In the genomic region with DNA sequence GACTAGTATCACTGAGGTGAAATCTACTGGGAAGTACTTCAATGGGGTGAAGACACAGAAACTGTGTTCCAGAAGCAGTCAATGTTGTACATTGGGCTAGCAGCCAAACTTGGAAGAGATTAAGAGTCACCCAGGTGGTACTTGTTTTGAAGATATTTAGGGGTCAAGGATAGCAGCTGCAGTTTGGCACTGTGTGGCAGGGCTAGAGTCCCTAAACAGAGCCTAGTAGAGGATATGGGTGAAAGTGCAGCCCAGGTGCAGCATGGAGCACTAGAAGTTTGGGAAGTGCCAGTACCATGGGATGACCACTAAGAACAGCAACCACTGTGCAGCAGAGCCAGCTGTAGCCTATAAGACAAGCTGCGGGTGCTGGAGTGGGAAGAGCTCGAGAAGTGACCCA, we compare ENCODE assay signal across 32 mouse cellular contexts.
"Had no signal": no experiment of that assay in that cellular context is flagged by ENCODE, and none has a peak within 500 bp of the region (broad histone marks: within the 10 kb centered on the region; RNA-seq: fewer than 3 reads in every experiment).

No protein-coding gene starts in this region.

- H3K4me3 ChIP-seq: left cerebral cortex, adult 2 months; limb, embryonic 10.5 days; limb, embryonic 12.5 days; limb, embryonic 13.5 days; limb, embryonic 15.5 days; liver, embryonic 12.5 days; liver, embryonic 13.5 days; liver, embryonic 15.5 days; lung, embryonic 15.5 days; megakaryocyte, embryonic 14.5 days; midbrain, embryonic 10.5 days; midbrain, embryonic 12.5 days; midbrain, embryonic 13.5 days; midbrain, embryonic 15.5 days; myocyte; neural tube, embryonic 12.5 days had no signal

- H3K4me2 ChIP-seq: limb, embryonic 12.5 days; limb, embryonic 13.5 days; limb, embryonic 15.5 days; liver, embryonic 12.5 days; liver, embryonic 13.5 days; liver, embryonic 15.5 days; lung, embryonic 14.5 days; lung, embryonic 15.5 days; midbrain, embryonic 11.5 days; midbrain, embryonic 12.5 days; midbrain, embryonic 13.5 days; midbrain, embryonic 15.5 days; neural tube, embryonic 12.5 days had no signal

- H3K9ac ChIP-seq: limb, embryonic 12.5 days; limb, embryonic 13.5 days; limb, embryonic 15.5 days; liver, embryonic 12.5 days; liver, embryonic 13.5 days; liver, embryonic 14.5 days; liver, embryonic 15.5 days; liver, postnatal 0 days; lung, embryonic 14.5 days; lung, embryonic 15.5 days; midbrain, embryonic 12.5 days; midbrain, embryonic 13.5 days; midbrain, embryonic 15.5 days; neural tube, embryonic 12.5 days had no signal

- H3K36me3 ChIP-seq: limb, embryonic 10.5 days; limb, embryonic 12.5 days; limb, embryonic 13.5 days; limb, embryonic 15.5 days; liver, embryonic 12.5 days; liver, embryonic 13.5 days; liver, embryonic 15.5 days; lung, embryonic 15.5 days; midbrain, embryonic 10.5 days; midbrain, embryonic 12.5 days; midbrain, embryonic 13.5 days; midbrain, embryonic 15.5 days; neural tube, embryonic 12.5 days had no signal

- H3K27ac ChIP-seq: left cerebral cortex, adult 2 months; limb, embryonic 10.5 days; limb, embryonic 12.5 days; limb, embryonic 13.5 days; limb, embryonic 15.5 days; liver, embryonic 12.5 days; liver, embryonic 13.5 days; liver, embryonic 14.5 days; liver, embryonic 15.5 days; lung, embryonic 15.5 days; macrophage; midbrain, embryonic 10.5 days; midbrain, embryonic 12.5 days; midbrain, embryonic 13.5 days; midbrain, embryonic 15.5 days; neural tube, embryonic 12.5 days had no signal

- DNase-seq: left cerebral cortex, postnatal 4 days; liver; liver, embryonic 13.5 days; liver, postnatal 0 days; lung, adult 18-20 months; lung, adult 2 months; lung, embryonic 14.5 days; lung, postnatal 10 days; lung, postnatal 14 days; lung, postnatal 36 days; lung, postnatal 4 days; midbrain, embryonic 14.5 days had no signal

- H3K9me3 ChIP-seq: limb, embryonic 10.5 days; limb, embryonic 12.5 days; limb, embryonic 13.5 days; limb, embryonic 15.5 days; liver, embryonic 12.5 days; liver, embryonic 13.5 days; liver, embryonic 15.5 days; lung, embryonic 15.5 days; midbrain, embryonic 10.5 days; midbrain, embryonic 12.5 days; midbrain, embryonic 13.5 days; midbrain, embryonic 15.5 days; neural tube, embryonic 12.5 days had no signal

- H3K27me3 ChIP-seq: limb, embryonic 12.5 days; limb, embryonic 13.5 days; limb, embryonic 15.5 days; liver, embryonic 12.5 days; liver, embryonic 13.5 days; liver, embryonic 15.5 days; lung, embryonic 15.5 days; megakaryocyte, embryonic 14.5 days; midbrain, embryonic 12.5 days; midbrain, embryonic 13.5 days; midbrain, embryonic 15.5 days; neural tube, embryonic 12.5 days had no signal

- ATAC-seq: liver, embryonic 12.5 days; liver, postnatal 0 days; lung, postnatal 0 days; midbrain, embryonic 13.5 days; midbrain, embryonic 15.5 days; midbrain, embryonic 16.5 days had no signal

- H3K4me1 ChIP-seq: limb, embryonic 10.5 days; limb, embryonic 12.5 days; limb, embryonic 13.5 days; limb, embryonic 15.5 days; liver, embryonic 12.5 days; liver, embryonic 13.5 days; liver, embryonic 15.5 days; lung, embryonic 15.5 days; megakaryocyte, embryonic 14.5 days; midbrain, embryonic 10.5 days; midbrain, embryonic 12.5 days; midbrain, embryonic 13.5 days; midbrain, embryonic 15.5 days; neural tube, embryonic 12.5 days had no signal
